ENCODE assay signal across 9 mouse cellular contexts in genomic region chr14:47863067-47863466, GRCm38 (mm10).
DNase-seq lines count a peak whose midpoint lies in the region; ATAC-seq and TF ChIP-seq lines count a peak whose summit lies in the region.
"Had no signal": no experiment of that assay in that cellular context is flagged by ENCODE, and none has a peak within 500 bp of the region (broad histone marks: within the 10 kb centered on the region; RNA-seq: fewer than 3 reads in every experiment).

No protein-coding gene starts in this region.

- H3K4me1 ChIP-seq in hindbrain, postnatal 0 days (ENCODE audit: insufficient read depth, low read length) = no peaks in the 10 kb centered on the region
- no peaks in the 10 kb centered on the region for H3K4me1 ChIP-seq in hindbrain, embryonic 10.5 days (replicated peaks)
- no peaks in the 10 kb centered on the region; a peak in 1 of 4 replicates for H3K4me1 ChIP-seq in MEL (ENCODE audit: control insufficient read depth in 1 of 2, insufficient read depth in 2 of 2, low read length in 2 of 2)
- H3K4me1 ChIP-seq: heart, embryonic 15.5 days had no signal

- WGBS in hindbrain, postnatal 0 days = 21% methylated on average over 5 of the region's 5 CpGs
- WGBS in hindbrain, embryonic 10.5 days = 90% methylated on average over 5 of the region's 5 CpGs

- no peak for TF ChIP-seq CTCF in hindbrain, postnatal 0 days (IDR thresholded peaks at IDR 0.05; ENCODE audit: low read depth)
- no peak for TF ChIP-seq CTCF in MEL (IDR thresholded peaks at IDR 0.05 in 2 of 3, conservative IDR thresholded peaks at IDR 0.05 in 1 of 3; ENCODE audit: control insufficient read depth in 1 of 3, insufficient read depth in 1 of 3, low read depth in 2 of 3, low read length in 3 of 3, poor library complexity in 1 of 3, severe bottlenecking in 1 of 3)

- ATAC-seq in hindbrain, postnatal 0 days = no peak

- H3K27me3 ChIP-seq in hindbrain, postnatal 0 days (ENCODE audit: insufficient read depth, low read length) = no peaks in the 10 kb centered on the region
- no peaks in the 10 kb centered on the region for H3K27me3 ChIP-seq in hindbrain, embryonic 10.5 days (ENCODE audit: insufficient read depth, poor library complexity, severe bottlenecking)
- H3K27me3 ChIP-seq in MEL (ENCODE audit: control insufficient read depth in 1 of 2, insufficient read depth in 2 of 2, low read length in 2 of 2) = no peaks in the 10 kb centered on the region
- H3K27me3 ChIP-seq: heart, embryonic 15.5 days had no signal

- H3K79me2 ChIP-seq in MEL (ENCODE audit: control insufficient read depth, insufficient read depth, low read length, poor library complexity) = no peaks in the 10 kb centered on the region

- H3K36me3 ChIP-seq in hindbrain, postnatal 0 days (ENCODE audit: insufficient read depth, low read length) = no peaks in the 10 kb centered on the region
- H3K36me3 ChIP-seq in hindbrain, embryonic 10.5 days = no peaks in the 10 kb centered on the region
- no peaks in the 10 kb centered on the region for H3K36me3 ChIP-seq in MEL (ENCODE audit: control insufficient read depth in 1 of 2, insufficient read depth in 2 of 2, low read length in 2 of 2)
- H3K36me3 ChIP-seq: heart, embryonic 15.5 days had no signal

- no peak for TF ChIP-seq POLR2A in MEL (IDR thresholded peaks at IDR 0.05; ENCODE audit: control insufficient read depth in 1 of 2, insufficient read depth in 1 of 2, low read depth in 1 of 2, low read length in 2 of 2, poor library complexity in 1 of 2)

- intact Hi-C loops in left cerebral cortex, postnatal 25 days (cut with DNase I) = no loop called here

- H3K9me3 ChIP-seq in hindbrain, postnatal 0 days (ENCODE audit: low read length) = no peaks in the 10 kb centered on the region
- H3K9me3 ChIP-seq in hindbrain, embryonic 10.5 days = no peaks in the 10 kb centered on the region
- H3K9me3 ChIP-seq in MEL (replicated peaks; ENCODE audit: insufficient read depth, low read length) = no peaks in the 10 kb centered on the region
- H3K9me3 ChIP-seq: heart, embryonic 15.5 days had no signal

- no peak for TF ChIP-seq EP300 in MEL (IDR thresholded peaks at IDR 0.05; ENCODE audit: low read depth in 1 of 2, low read length in 2 of 2)

- no peak overlapping the region for H3K4me3 ChIP-seq in hindbrain, postnatal 0 days (ENCODE audit: low read length)
- H3K4me3 ChIP-seq in hindbrain, embryonic 10.5 days = no peak overlapping the region
- H3K4me3 ChIP-seq in MEL (ENCODE audit: control insufficient read depth in 1 of 2, insufficient read depth in 1 of 2, low read depth in 2 of 2, low read length in 2 of 2) = no peak overlapping the region
- H3K4me3 ChIP-seq: heart, embryonic 15.5 days had no signal

- H3K9ac ChIP-seq in hindbrain, postnatal 0 days (replicated peaks; ENCODE audit: low read length) = no peak overlapping the region
- H3K9ac ChIP-seq in MEL (ENCODE audit: control insufficient read depth, low read depth, low read length, poor library complexity, severe bottlenecking) = no peak overlapping the region
- H3K9ac ChIP-seq: heart, embryonic 15.5 days had no signal

- no peak overlapping the region for H3K27ac ChIP-seq in hindbrain, postnatal 0 days
- no peak overlapping the region for H3K27ac ChIP-seq in hindbrain, embryonic 10.5 days
- no peak overlapping the region for H3K27ac ChIP-seq in MEL (ENCODE audit: control insufficient read depth, low read depth, low read length)
- H3K27ac ChIP-seq: heart, embryonic 15.5 days had no signal

- no peak overlapping the region for H3K4me2 ChIP-seq in hindbrain, postnatal 0 days (ENCODE audit: low read depth, low read length)
- H3K4me2 ChIP-seq: heart, embryonic 15.5 days had no signal

- peak; percentile 63 for DNase-seq in hindbrain, postnatal 0 days (ENCODE audit: low spot score)
- no peak for DNase-seq in hindbrain, embryonic 10.5 days (ENCODE audit: low spot score)
- DNase-seq in MEL (ENCODE audit: low read depth, low spot score) = peak; percentile 19
- peak; percentile 49 for DNase-seq in c-Kit-positive CD71-negative TER-119-negative erythroid progenitor cells, embryonic 14.5 days (ENCODE audit: low read depth)
- DNase-seq in left cerebral cortex, postnatal 25 days (ENCODE audit: low spot score in 2 of 2) = peak; percentile 6 to 9
- DNase-seq in spleen, postnatal 36 days (ENCODE audit: low spot score in 2 of 2) = no peak
- no peak for DNase-seq in thymus, postnatal 25 days
- DNase-seq in kidney, postnatal 25 days = no peak

- no peak for TF ChIP-seq RAD21 in MEL (IDR thresholded peaks at IDR 0.05; ENCODE audit: low read depth, low read length)

TF ChIP-seq in MEL, 35 proteins besides CTCF, POLR2A, EP300 and RAD21:
- peak; percentile 12; the same call in 1 of the 2 replicates for TF ChIP-seq ETS1 (IDR thresholded peaks at IDR 0.05; ENCODE audit: low read depth, low read length)
- no peak for TF ChIP-seq USF2 (IDR thresholded peaks at IDR 0.05; ENCODE audit: borderline replicate concordance in 1 of 2, insufficient read depth in 1 of 2, low read depth in 1 of 2, low read length in 2 of 2)

Comparison
In these comparisons a context has a peak if more than half of its experiments do, and no peak if none do; other contexts are left out.
1. DNase-seq: peak in hindbrain, postnatal 0 days (single experiment), MEL (single experiment), c-Kit-positive CD71-negative TER-119-negative erythroid progenitor cells, embryonic 14.5 days (single experiment) and left cerebral cortex, postnatal 25 days (2 of 2); none in hindbrain, embryonic 10.5 days (single experiment), spleen, postnatal 36 days (0 of 2), thymus, postnatal 25 days (single experiment) and kidney, postnatal 25 days (0 of 2).